Mouse (Mus musculus) megakaryocyte, embryonic 14.5 days (primary cell): ENCODE data around the gene Cad. TPM values are rescaled to one million over a fixed set of nuclear protein-coding genes. Genes with fewer than 3 reads are reported as not detected.

Source experiments
- H3K27me3 ChIP-seq: replicated peaks from 2 replicates; pipeline ENCODE3; 2012; ENCODE audit warnings: inconsistent platforms
- H3K36me3 ChIP-seq: replicated peaks from 2 replicates; pipeline ENCODE3; 2012; ENCODE audit warnings: low read length, inconsistent platforms, mixed read lengths
- H3K4me1 ChIP-seq: 2 replicates; pipeline ENCODE4 v1.6.1; 2012; ENCODE audit warnings: inconsistent platforms
- H3K4me3 ChIP-seq: replicated peaks from 2 replicates; pipeline ENCODE3; 2012; ENCODE audit warnings: moderate library complexity, mild to moderate bottlenecking, inconsistent platforms
- H3K9me3 ChIP-seq: 2 replicates; pipeline ENCODE4 v1.6.1; 2012; ENCODE audit warnings: inconsistent platforms
- FLI1 ChIP-seq: IDR thresholded peaks from 2 replicates; pipeline ENCODE4 v1.6.1; 2012; ENCODE audit warnings: low read length, inconsistent platforms, mixed read lengths
- GATA1 ChIP-seq: IDR thresholded peaks from 3 replicates; pipeline ENCODE4 v1.6.1; 2012; ENCODE audit warnings: mixed read lengths, low read length, inconsistent platforms, borderline replicate concordance
- polyA plus RNA-seq: library from polyadenylated mRNA; stranded (reverse); fragments of >175 nt; gene quantifications from 2 replicates; pipeline ENCODE4 v1.2.3, GENCODE M21; 2012; ENCODE audit warnings: low replicate concordance; ENCODE audit not compliant: insufficient read depth

Cad gene
- polyA plus RNA-seq, 1 experiment = 218 TPM

DNA sequence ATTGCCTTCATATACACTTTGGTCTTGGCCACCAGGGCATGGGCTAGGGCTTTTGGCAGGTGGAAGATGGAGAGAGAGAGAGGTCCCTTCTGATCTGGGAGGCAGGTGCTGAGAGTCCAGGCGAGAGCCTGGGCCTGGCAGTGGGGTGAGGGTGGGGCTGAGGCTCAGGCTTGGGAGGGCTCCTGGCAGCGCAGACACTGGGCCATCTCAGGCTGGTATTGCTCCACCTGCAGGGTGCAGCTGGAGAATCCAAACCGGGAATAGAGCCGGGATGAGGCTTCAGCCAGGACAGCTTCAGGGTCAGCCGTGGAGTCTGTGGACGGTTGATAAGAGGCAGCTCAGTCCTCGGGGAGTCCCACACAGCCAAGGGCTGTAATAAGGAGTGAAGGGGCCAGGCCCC lies 32.0 kb downstream of the Cad start:
- TF ChIP-seq FLI1 (no peak), GATA1 (no peak)
- H3K27me3 ChIP-seq = peaks cover 72% of the 10 kb centered on the region
- H3K36me3 ChIP-seq = no peaks in the 10 kb centered on the region
- H3K4me1 ChIP-seq = peaks cover 27% of the 10 kb centered on the region
- no peak overlapping the region for H3K4me3 ChIP-seq
- H3K9me3 ChIP-seq = no peaks in the 10 kb centered on the region

DNA sequence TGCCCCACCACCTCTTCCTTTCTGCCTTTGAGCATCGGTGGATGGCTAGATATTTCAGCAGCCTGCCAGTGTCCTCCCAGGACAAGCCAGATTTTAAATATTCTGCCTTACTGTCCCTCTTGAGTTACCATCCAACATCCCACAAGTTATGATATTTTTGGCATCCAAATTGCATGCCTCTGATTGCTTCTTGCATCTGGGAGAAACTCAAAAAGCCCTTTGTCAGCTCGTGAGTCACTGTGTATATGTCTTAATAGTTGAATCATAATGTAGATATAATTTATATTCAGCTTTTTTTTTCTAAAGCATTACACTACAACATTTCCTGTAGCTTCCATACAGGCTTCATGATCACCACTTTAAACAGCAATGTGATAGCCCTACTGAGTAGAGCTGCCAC lies 32.6 kb downstream of the Cad start:
- peaks cover 77% of the 10 kb centered on the region for H3K27me3 ChIP-seq

DNA sequence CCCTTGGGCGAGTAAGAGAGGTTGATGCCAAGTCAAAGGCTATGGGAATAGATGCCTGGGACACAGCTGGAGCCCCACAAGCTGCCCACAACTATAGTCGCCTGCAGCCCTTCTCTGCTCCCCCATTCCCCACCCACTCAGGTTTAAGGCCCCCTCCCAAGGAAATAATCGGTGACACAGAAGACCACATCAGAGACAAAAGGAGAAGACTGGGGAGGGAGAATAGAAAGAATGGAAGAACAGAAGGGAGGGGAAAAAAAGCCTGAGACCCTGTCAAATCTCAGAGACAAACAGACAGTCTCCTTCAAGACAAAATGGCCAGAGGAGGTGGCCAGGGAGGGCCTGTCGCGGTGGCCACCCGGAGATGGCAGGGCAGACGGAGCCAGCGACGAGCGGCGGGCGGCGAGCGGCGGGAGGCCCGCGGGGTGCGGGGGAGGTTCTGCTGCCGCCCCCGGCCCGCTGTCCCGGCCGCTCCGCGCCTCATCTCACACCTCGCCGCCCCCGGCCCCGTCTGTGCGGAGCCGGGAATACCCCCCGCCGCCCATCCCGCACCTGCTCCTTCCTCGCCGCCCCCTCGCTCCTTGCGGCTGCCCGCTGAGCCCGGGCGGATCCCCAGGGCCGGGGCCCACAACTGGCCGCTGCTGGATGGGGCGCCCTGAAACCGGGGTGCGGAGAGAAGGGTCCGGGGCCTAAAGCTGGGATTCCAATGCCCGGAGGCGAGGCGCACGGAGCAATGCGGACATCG lies 37.8 kb downstream of the Cad start:
- Histone ChIP-seq H3K9me3 (peaks cover 4% of the 10 kb centered on the region), H3K36me3 (no peaks in the 10 kb centered on the region), H3K4me3 (peak overlapping the region; percentile 83), H3K4me1 (peaks cover 38% of the 10 kb centered on the region), H3K27me3 (peaks cover 98% of the 10 kb centered on the region)
- no peak for TF ChIP-seq GATA1
- TF ChIP-seq FLI1 = no peak

More for the DNA sequence above, 32.6 kb downstream of the Cad start:
- peaks cover 27% of the 10 kb centered on the region for H3K4me1 ChIP-seq
- no peak overlapping the region for H3K4me3 ChIP-seq
- no peaks in the 10 kb centered on the region for H3K36me3 ChIP-seq
- no peaks in the 10 kb centered on the region for H3K9me3 ChIP-seq
- TF ChIP-seq FLI1 (no peak), GATA1 (no peak)

DNA sequence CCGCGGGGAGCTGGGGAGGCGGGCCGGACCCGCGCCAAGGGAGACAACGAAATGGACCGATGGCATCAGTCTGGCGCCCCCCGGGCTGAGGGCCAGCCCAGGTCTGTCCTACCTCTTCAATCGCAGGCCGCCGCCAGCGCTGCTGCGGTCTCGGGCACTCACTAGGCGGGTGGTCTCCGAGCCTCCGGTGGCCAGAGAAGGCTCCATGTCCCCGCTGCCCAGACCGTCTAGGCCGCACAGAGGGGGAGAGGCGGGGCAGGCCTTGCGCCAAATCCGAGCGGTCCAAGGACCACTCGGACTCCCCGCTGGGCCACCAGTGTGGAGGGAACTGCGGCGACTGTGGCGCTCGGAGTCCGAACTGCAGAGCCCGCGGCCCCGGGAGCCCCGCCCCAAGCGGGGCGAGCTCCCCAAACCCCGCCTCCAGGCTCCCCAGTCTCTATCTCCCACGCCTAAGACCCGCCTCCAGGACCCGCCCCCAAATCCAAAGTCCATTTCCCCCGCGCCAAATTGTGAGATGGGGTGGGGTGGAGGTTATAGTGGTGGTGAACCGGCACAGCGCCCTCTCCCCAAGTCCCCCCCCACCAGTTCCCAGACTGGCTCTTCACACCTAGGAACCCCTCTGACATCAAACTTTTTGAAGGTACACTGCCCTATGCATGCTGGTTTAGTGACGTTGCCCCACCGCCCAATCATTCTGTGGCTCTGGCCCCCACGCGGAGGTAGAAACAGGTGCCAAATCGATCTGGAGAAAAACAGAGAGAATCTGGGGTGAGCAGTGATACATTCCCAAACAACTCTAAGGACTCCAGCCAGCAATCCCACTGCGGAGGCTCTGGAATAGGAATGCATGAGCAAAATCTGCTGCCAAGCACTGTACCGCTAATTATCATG lies 38.8 kb downstream of the Cad start:
- peaks cover 97% of the 10 kb centered on the region for H3K27me3 ChIP-seq
- H3K9me3 ChIP-seq = peaks cover 5% of the 10 kb centered on the region
- peak overlapping the region; percentile 83 for H3K4me3 ChIP-seq
- H3K4me1 ChIP-seq = peaks cover 38% of the 10 kb centered on the region
- H3K36me3 ChIP-seq = no peaks in the 10 kb centered on the region
- TF ChIP-seq FLI1 (no peak), GATA1 (no peak)

DNA sequence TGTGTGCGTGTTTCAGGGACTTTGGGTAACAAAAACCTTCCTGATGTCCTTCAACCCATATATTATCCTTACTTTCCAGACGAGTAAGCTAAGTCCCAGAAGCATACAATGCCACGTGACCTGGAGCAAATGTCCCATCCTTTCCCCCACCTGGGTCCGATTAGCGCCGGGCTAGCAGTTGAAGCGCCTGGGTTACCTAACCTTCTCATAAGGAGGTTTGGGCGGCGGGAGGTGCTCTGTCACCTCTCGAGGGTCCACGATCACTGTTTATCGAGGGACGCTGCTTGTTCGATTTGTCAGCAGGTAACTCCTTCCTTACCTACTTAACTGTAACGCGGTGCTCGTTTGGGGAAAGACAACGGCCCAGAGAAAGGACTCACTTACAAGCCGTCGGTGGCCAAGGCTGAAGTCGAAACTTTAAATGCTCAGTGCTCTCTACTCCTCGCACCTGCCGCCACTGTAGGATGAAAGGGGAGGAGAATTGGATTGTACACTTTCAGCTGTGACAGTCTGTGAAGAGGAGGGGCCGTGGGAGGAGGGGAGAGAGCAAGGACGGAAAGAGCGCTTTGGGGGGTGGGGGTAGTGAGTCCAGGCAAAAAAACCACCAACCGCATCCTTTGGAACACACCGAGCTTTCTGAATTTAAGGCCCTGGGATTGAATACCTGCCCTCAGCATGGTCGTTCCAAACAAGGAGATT lies 39.7 kb downstream of the Cad start:
- TF ChIP-seq GATA1 (no peak), FLI1 (no peak)
- H3K4me3 ChIP-seq = peak overlapping the region; percentile 87
- peaks cover 38% of the 10 kb centered on the region for H3K4me1 ChIP-seq
- H3K27me3 ChIP-seq = peaks cover 96% of the 10 kb centered on the region
- peaks cover 5% of the 10 kb centered on the region for H3K9me3 ChIP-seq
- H3K36me3 ChIP-seq = no peaks in the 10 kb centered on the region

DNA sequence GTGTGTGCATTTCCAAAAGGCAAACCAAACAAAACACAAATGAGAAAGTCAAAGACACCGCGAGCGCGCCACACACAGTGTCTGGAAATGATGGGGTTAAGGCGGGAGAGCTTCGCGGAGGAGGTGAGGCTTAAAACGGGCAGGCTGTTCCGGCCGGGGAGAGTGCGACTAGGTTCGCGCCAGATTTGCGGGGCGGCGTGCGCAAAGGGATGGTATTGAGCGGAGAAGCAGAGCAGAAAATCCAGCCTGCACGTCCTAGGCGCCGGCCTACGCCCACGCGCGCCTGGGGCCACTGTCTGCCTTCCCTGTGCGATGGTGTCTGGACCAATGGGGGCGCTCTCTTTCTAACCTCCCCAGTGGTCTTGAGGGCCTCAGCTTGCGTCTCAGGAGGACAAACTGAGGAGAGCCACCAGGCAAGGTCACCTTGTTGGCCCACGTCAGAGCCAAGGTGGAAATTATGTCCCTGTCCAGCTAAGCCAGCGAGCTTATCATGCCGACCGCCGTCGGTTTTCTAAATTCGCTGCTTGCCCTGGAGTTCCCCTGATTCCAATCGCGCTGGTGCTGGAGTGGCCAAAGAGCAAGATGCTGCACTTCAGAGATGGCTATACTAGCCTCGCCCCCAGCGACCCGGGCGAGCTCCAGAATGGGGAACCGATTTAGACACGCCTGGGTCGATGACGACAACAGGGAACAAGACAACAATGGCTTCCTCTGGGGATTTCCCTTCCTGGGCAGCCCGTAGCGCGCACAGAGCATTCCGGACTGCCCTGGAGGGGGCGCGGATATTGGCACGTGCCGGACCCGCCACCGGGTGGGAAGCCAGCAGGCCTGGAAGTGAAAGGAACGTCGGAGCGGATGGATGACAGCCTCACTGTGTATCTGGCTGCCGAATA lies 40.5 kb downstream of the Cad start:
- Histone ChIP-seq H3K27me3 (peaks cover 95% of the 10 kb centered on the region), H3K9me3 (peaks cover 5% of the 10 kb centered on the region), H3K4me3 (peak overlapping the region; percentile 87), H3K4me1 (peaks cover 38% of the 10 kb centered on the region), H3K36me3 (no peaks in the 10 kb centered on the region)
- no peak for TF ChIP-seq GATA1
- TF ChIP-seq FLI1 = no peak

DNA sequence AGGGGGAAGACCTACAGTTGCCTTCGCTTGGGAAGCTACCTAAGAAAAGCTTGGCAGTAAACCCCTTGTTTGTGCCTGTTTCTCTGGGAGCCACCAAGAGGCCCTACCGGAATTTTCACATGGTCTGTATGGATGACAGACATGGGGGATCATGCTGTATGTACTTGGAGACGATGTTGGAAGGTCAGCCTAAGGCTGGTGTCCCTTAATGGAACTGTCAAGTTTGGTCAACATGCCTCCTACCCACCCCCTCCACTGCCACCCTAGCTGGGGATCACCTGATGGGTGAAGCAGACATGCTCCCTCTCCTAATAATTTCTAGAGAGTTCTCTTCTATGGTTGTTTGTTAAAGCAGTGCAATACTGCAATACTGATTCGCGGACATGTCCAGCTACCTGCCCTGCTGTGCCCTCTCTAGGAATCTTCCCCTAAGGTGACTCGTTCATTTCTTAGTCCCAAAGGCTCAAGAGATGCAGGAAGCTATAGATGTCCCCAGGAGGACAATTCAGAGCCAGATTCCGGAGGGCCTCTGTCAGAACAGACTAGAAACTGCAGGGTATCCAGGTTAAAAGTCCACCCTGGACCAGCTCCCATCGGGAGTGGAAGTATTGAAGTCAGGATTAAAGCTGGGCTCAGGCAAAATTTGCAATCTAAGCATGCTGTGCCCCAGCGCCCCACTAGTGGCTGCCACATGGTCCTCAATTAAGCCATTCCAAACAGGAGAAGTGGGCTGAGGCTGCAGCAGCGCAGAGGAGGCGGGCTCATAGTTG lies 41.3 kb downstream of the Cad start:
- Histone ChIP-seq H3K9me3 (peaks cover 5% of the 10 kb centered on the region), H3K27me3 (peaks cover 90% of the 10 kb centered on the region), H3K4me3 (peak overlapping the region; percentile 87), H3K36me3 (no peaks in the 10 kb centered on the region), H3K4me1 (peaks cover 38% of the 10 kb centered on the region)
- TF ChIP-seq GATA1 (no peak), FLI1 (no peak)

DNA sequence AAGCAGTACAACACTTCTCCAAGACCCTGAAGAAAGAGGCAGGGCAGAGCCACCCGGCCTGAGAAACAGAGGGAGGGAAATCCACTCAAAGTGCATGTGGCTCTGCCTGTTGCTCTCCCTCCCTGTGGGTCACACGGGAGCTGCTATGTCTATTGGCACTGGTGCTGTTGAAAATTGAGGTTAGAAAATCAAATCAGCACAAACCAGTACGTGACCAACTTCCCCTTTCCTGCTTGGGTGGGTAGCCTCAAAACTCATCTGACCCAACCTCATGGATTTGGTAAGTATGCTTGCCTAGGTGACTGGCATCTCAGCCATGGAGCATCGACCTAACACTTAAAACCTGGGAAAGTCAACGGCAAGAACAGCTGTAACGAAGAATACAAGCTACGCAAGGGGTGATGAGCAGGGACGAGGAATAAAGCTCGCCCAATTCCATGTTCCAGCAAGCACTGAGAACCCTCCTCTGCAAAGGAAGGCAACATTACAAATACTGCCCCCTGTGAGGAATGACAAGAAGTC lies 51.3 kb downstream of the Cad start, which contains the start of gene Dnajc5g:
Gene Dnajc5g (plus strand): TSS at position 472 of the 522 bp plus-strand sequence.
- no peak within 1 kb of the TSS for H3K4me3 ChIP-seq
- H3K9me3 ChIP-seq = no peaks in the 10 kb centered on the region
- H3K4me1 ChIP-seq = 0 out of 2 replicates have a peak, but pooled peaks cover 3% of the 10 kb centered on the region
- H3K36me3 ChIP-seq = no peaks in the 10 kb centered on the region
- TF ChIP-seq FLI1 = no peak
- no peak for TF ChIP-seq GATA1
- H3K27me3 ChIP-seq = peaks cover 60% of the 10 kb centered on the region
